Mouse (Mus musculus) gastrocnemius, adult 2 months (tissue): ENCODE measurements around the gene Rmnd5a. TPM values are rescaled to one million over a fixed set of nuclear protein-coding genes. Genes with fewer than 3 reads are reported as not detected.

ENCODE experiments used
- DNase-seq: peaks from one replicate; pipeline ENCODE4 v3.0.0; 2022
- H3K27ac ChIP-seq: fragments of 200-600 bp; 2 replicates; pipeline ENCODE4 v1.8.1; 2022; ENCODE audit warnings: mild to moderate bottlenecking
- H3K4me3 ChIP-seq: fragments of 200-600 bp; 2 replicates; pipeline ENCODE4 v1.8.1; 2022; ENCODE audit warnings: mild to moderate bottlenecking, moderate library complexity
- CTCF ChIP-seq: fragments of 200-600 bp; IDR thresholded peaks from 2 replicates; pipeline ENCODE4 v1.8.1; 2022; ENCODE audit warnings: antibody characterized with exemption, mild to moderate bottlenecking, moderate library complexity
- intact Hi-C: fragments of 180-260 bp; cut with DNase I; formaldehyde crosslinking; loops from one replicate; pipeline ENCODE4 v1.15.1; 2025
- total RNA-seq, 2 experiments: library from RNA; stranded (reverse); gene quantifications; 2 replicates each; pipeline ENCODE4 v1.2.3; 2021

Rmnd5a gene
- total RNA-seq, 2 experiments from 2014 or later = 114 to 132 TPM

DNA sequence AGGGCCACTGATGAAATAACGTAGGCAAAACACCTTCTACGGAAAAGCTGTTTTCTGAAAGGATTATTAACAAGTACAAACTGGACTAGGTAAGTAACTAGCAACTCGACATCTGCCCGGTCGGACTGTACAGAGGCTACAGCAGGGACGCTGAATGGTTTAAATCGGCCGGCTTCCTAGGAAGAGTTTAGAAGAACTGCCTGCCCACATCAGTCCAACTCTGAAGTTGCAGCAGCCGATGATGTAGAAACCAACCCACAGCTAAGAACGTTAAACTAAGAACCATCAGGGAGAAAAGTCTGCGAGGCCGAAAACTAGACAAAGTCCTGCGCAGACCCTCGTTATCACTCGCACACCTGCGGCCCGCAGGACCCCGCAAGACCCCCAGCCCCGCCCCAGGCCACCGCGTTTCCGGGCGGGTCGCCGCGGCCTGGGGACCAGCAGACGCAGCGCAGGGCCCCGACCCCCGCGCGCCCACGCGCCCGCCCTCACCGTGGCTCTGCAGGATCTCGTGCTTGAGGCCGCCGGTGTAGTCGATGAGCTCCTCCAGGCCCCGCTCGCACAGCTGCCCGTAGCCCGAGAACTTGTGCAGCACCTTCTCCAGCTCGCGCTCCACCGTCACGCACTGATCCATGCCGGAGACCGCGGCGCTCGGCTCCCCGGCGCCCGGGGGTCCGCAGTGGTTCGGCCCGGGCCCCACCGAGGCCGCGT lies 776 bp downstream of the Rmnd5a start:
- Histone ChIP-seq H3K27ac (peak overlapping the region; percentile 100), H3K4me3 (peak overlapping the region; percentile 98)
- intact Hi-C loops = loop anchor here (2.0 to 10.0 kb wide), 4 partner anchors 55 to 365 kb away; partner anchors contain the start of genes Chmp3 and Kdm3a
- no peak for TF ChIP-seq CTCF
- peak; percentile 77 for DNase-seq

- Histone ChIP-seq H3K4me3 (peak overlapping the region; percentile 98), H3K27ac (peak overlapping the region; percentile 35; the same call in 1 of the 2 replicates)
- no peak for DNase-seq
- no peak for TF ChIP-seq CTCF
- intact Hi-C loops = loop anchor here (10.0 kb wide), 1 partner anchor 367 kb away; no protein-coding TSS in a partner anchor
Measured at GRCm38 (mm10) chr6:71438070-71438469, 2.4 kb downstream of the Rmnd5a start.

DNA sequence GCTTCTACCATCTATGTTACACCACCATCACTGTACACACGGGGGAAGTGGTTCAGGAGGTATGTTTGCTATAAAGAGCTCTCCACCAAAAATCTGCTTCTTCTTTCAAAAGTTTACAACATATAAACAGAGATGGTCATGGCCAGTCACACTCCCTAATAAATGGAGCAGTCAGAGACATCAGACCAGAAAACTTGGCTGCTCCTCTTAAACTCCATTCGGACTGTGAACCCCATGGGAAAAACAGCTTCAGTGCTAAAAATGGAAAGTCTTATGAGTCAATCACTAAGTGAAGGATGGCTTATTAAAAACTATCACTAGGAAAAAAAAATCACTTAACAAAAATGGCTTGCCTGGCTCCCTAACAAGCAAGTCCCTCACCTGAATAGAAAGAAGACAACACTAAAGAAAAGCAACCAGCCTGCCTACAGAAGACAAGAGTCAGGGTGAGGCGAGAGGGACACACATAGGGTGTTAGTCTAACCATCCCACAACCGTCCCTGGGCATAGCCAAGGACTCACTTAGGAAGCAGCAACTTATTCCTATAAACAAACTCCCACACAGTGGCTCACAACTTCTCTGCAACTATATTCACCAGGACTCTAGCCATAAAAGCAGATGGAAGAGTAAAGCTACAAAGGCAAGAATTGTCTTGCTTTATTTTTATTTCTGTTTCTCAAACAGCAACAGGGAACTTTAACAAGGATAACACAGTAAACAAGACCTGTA lies 12.3 kb downstream of the Rmnd5a start:
- TF ChIP-seq CTCF = no peak
- DNase-seq = no peak
- intact Hi-C loops = no loop called here
- Histone ChIP-seq H3K4me3 (no peak overlapping the region), H3K27ac (peak overlapping the region; percentile 1; the same call in 1 of the 2 replicates)

- intact Hi-C loops = no loop called here
- no peak for DNase-seq
- H3K27ac ChIP-seq = no peak overlapping the region
- no peak for TF ChIP-seq CTCF
- H3K4me3 ChIP-seq = no peak overlapping the region
Measured at GRCm38 (mm10) chr6:71425681-71426080, 14.8 kb downstream of the Rmnd5a start.

- Histone ChIP-seq H3K4me3 (no peak overlapping the region), H3K27ac (no peak overlapping the region)
- intact Hi-C loops = no loop called here
- TF ChIP-seq CTCF = peak; percentile 79
- DNase-seq = peak; percentile 34
Measured at GRCm38 (mm10) chr6:71423116-71423515, 17.3 kb downstream of the Rmnd5a start.

DNA sequence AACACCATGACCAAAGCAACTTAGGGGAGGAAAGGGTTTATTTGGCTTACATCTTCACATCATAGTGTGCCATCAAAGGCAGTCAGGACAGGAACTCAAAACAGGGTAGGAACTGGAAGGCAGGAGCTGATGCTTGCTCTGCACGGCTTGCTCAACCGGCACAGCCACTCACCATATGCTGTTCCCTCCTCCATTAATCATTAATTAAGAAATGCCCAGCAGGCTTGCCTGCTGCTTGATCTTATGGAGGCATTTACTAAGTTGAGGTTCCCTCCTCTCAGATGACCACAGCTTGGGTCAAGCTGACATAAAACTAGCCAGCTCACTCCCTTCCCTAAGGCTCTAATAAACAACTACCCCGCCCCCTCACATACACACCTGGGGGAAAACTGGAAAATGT lies 18.3 kb downstream of the Rmnd5a start:
- no peak for DNase-seq
- TF ChIP-seq CTCF = no peak
- intact Hi-C loops = no loop called here
- Histone ChIP-seq H3K4me3 (no peak overlapping the region), H3K27ac (no peak overlapping the region; the same call in 1 of the 2 replicates)

- no peak overlapping the region for H3K27ac ChIP-seq
- intact Hi-C loops = no loop called here
- TF ChIP-seq CTCF = no peak
- no peak overlapping the region for H3K4me3 ChIP-seq
- no peak for DNase-seq
Measured at GRCm38 (mm10) chr6:71420848-71421247, 19.6 kb downstream of the Rmnd5a start.

- Histone ChIP-seq H3K4me3 (no peak overlapping the region), H3K27ac (peak overlapping the region; percentile 70)
- TF ChIP-seq CTCF = no peak
- DNase-seq = peak; percentile 43
- intact Hi-C loops = loop anchor here (5.0 kb wide), 1 partner anchor 147 kb away; the partner anchor contains the start of gene Krcc1
Measured at GRCm38 (mm10) chr6:71418874-71419273, 21.6 kb downstream of the Rmnd5a start.

DNA sequence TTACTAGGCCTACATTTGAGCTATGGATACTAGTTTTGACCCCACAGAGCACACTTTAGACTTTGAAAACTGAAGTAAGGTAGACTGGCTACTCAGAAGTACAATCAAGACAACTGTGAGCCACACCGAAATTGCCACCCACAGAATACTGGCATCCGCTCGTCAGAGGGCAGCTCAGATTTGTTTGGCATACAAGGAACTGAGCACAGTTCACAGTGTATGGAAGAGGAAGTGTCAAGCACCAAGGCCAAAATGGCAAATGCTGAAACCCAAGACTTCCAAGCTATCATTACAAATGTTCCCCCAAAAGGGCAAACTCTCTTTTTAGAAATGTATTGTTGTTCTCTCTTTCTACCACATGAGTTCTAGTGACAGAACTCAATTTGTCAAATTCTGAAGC lies 25.0 kb downstream of the Rmnd5a start:
- H3K27ac ChIP-seq = peak overlapping the region; percentile 79
- intact Hi-C loops = loop anchor here (5.0 kb wide), 1 partner anchor 143 kb away; the partner anchor contains the start of gene Krcc1

DNA sequence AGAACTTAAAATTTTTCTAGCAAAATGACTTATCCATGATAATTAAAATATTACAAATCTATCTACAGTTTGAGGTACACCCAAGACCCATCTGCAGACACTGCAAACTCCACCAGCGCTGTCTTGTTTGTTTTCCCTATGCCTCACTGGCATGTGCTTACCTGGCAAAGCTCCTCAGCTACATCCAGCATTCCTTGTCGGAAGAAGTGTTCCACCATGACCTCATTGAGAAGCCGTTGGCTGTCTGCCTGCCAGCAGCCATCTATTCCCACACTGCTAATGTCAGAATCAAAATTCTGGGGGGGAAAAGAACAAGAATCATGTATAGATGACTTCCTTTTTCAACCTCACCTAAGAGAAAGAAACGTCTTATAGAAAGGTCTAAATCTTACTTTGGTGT lies 25.8 kb downstream of the Rmnd5a start:
- DNase-seq = peak; percentile 71
- peak overlapping the region; percentile 79 for H3K27ac ChIP-seq
- intact Hi-C loops = loop anchor here (5.0 kb wide), 1 partner anchor 142 kb away; the partner anchor contains the start of gene Krcc1
- TF ChIP-seq CTCF = no peak
- no peak overlapping the region for H3K4me3 ChIP-seq

More for the DNA sequence above, 25.0 kb downstream of the Rmnd5a start:
- no peak overlapping the region for H3K4me3 ChIP-seq
- peak; percentile 54 for DNase-seq
- no peak for TF ChIP-seq CTCF

DNA sequence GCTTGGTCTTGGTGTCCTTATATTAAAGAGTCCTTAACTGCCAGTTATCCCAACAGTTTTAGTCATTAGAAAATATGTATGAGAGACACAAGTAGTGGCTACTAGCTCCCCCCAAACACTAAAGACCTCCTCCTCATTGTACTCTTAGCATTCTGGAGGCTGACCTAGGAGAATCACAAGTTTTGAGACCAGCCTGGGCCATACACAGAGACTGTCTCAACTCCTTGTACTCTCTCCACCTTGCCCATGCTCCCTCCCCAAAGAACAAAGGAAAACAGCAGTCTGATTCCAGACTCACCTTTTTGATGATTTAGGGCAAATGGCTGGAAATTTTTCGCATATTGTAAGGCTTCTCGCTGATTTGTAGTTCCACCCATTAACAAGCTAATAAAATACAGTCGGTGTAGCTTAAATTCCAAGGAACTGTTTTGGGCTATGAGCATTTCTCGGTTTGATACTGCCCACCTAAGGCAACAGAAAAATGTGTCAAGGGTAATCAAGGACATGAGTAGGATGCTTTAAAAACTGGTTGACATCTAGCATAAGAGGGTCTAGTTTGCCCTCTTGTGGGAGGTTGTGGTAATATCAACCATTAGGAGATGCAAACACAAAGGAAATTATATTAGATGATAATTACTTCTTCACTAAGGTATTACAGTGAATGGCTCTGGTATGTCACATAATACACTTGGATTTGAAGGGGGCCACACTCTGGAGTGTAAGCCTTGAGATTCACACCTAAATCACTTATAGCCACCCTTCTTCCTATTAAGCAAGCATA lies 41.4 kb downstream of the Rmnd5a start:
- Histone ChIP-seq H3K27ac (no peak overlapping the region), H3K4me3 (no peak overlapping the region)
- intact Hi-C loops = loop anchor here (2.0 to 5.0 kb wide), 2 partner anchors 157 to 232 kb away; no protein-coding TSS in a partner anchor
- no peak for DNase-seq
- peak; percentile 68 for TF ChIP-seq CTCF

DNA sequence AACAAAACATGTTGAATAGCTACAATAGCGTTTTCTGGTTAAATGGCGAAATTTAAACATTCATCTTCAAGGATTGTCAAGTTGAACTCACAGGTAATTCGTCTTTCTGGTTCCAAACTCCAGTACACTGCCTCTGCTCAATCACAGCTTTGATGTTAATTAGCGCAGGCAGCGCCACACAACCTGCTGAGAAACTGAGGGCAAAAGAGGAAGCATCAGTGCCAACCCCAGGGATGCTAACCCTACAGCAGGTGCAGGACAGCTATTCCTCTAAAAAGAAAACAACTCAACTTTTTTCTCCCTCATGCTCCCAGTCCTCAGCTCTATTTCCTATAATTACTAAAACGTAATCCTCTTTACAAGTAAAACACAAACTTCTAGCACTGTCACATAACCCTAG lies 43.7 kb downstream of the Rmnd5a start:
- TF ChIP-seq CTCF = no peak

More for the DNA sequence above, 43.7 kb downstream of the Rmnd5a start:
- no peak overlapping the region for H3K27ac ChIP-seq
- DNase-seq = no peak
- H3K4me3 ChIP-seq = no peak overlapping the region
- intact Hi-C loops = loop anchor here (5.0 kb wide), 1 partner anchor 154 kb away; no protein-coding TSS in a partner anchor
